Mouse (Mus musculus): ENCODE measurements around the gene Mcl1.
"Not testable (repeated sequence)": the region's sequence is repeated elsewhere in the genome, so short reads cannot be mapped to it uniquely, and the experiment has no call there.

The Mcl1 gene

DNA sequence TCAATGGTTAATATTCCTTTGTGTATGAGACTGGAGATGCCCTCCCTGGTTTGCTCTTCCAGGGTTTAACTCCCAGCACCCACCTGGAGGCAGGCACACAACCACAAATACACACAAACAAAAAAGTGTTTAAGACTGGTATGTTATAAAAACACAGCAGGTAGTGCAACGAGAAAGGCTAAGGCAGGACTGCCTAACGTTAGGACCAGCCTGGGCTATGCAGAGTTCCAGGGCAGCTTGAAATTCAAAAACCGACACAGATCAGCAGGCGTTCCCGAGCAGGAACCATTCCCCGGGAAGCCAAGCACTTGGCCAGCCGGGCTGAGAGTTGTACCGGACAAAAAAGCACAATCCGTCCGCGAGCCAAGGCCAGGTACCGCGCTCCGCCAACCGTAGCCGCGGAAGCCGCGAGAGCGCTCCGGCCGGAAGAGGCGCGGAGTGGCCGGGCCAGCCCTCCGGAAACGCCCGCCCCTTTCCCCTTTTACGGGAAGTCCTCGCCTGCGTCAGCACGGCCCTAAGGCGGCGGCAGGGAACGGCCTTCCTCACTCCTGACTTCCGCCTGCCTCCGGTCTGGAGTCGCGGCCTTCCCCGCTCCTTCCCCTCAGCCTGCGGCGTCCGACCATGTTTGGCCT, at the start of gene Mcl1:
Gene Mcl1, plus strand, starts transcription at position 553 of the 632 bp plus-strand sequence.
- DNase-seq (ENCODE audit: low spot score): peak; percentile 92

DNA sequence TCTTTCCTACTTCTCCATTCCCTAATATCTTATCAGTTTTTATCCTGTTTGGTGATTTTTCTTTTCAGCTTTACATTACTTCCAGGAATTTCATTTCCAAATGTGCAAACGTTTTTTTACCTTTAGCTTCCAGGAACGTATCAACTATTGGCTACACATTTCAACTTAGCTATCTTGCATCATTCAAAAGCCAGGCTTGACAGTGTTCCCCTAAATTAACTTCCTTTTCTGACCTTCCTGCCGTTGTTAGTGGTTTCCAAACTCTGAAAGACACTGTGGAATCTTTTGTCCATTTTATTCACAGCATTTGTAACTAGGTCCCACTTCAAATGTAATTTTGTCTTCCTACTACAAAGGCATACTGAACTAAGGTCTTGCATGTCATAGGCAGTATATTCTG, 49.4 kb upstream of the Mcl1 start:
- DNase-seq (ENCODE audit: low spot score): no peak

DNA sequence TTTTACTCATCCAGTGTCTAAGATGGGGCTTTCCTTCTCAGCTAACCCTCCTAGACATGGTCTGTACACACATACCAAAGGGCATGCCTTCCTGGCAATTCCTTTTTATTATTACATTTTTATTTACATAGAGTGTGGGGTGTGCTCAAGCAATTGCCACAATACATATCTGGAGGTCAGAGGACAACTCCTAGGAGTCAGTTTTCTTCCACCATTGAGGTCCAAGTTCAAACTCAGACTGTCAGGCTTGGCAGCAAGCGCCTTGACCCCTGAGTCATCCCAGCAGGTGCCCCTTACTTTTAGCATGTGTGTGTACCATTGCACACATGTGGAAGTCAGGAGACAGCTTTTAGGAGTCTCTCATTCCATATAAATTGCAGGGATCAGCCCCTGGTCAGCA, 44.6 kb upstream of the Mcl1 start:
- no peak for DNase-seq (ENCODE audit: low spot score)

DNA sequence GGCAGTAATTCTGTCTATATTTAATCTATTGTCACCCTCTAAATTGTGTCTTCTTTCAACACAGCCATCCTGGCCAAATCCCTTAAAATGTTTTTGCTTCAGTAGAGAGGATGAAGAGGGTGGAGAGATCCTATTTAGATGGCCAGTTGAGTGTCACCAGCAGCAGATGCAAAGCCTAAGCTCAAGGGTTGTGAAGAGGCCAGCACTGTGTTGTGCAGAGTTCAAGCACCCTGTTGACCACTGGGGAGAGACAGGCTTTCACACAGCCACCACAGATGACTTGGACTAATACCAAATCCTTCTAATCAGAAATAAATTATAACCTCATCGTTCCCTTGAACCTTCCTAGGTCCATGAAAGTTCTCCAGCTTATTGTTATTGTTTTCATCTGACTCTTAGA, 40.1 kb upstream of the Mcl1 start:
- no peak for DNase-seq (ENCODE audit: low spot score)

DNA sequence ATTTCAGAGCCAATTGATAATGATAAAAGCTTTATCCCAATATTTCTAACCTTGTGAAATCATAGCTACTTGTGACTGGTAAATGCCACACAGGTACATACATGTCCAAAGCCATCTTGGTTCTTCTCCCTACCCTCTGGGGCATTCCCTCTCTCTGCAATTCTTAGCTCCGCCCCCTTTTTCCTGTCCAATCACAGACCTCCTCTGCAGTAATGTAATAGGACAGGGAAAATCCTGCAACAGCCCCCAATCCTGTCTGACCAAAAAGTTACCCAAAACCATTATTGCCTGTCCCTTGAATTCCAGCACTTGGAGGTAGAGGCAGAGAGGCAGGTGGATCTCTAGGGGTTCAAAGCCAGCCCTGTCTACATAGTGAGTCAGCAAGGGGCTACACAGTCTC, 37.3 kb upstream of the Mcl1 start:
- no peak for DNase-seq (ENCODE audit: low spot score)

DNA sequence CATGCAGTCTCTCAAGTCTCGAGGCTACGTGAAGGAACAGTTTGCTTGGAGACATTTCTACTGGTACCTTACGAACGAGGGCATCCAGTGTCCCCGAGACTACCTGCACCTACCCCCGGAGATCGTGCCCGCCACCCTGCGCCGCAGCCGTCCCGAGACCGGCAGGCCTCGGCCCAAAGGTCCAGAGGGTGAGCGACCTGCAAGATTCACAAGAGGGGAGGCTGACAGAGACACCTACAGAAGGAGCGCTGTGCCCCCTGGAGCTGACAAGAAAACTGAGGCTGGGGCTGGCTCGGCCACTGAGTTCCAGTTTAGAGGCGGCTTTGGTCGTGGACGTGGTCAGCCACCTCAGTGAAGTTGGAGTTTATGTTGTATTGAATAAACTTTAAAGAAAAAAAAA, 36.2 kb upstream of the Mcl1 start:
- not testable (repeated sequence) for DNase-seq (ENCODE audit: low spot score)

DNA sequence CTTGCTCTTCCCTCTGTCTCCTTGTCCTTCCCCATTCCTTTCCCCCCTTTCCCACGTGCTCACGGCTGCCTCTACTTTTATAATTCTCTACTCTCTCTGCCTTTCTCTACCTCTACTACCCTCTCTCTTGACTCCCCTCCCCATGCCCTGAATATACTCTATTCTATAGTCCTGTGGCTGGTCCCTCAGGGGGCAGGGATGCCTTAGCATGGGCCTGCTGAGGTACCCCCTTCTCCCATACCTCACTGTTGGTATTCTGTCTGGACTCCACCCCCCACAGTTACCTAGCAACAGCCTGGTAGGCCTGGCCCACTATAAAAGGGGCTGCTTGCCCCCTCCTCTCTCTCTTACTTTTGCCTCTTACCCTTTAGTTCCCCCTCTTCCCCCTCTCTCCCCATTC, 35.0 kb upstream of the Mcl1 start:
- DNase-seq (ENCODE audit: low spot score): no peak

DNA sequence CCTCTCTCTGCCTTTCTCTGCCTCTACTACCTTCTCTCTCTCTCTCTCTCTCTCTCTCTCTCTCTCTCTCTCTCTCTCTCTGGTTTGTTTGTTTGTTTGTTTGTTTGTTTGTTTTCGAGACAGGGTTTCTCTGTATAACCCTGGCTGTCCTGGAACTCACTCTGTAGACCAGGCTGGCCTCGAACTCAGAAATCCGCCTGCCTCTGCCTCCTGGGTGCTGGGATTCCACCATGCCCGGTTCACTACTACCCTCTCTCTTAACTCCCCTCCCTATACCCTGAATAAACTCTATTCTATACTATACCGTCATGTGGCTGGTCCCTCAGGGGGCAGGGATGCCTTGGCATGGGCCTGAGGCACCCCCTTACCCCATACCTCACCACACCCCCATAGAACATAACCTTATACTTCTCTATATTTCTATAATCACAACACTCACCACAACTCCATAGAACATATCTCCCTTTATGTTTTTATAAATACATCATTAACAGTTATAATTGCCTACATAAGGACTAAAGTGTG, 34.5 kb upstream of the Mcl1 start:
- DNase-seq (ENCODE audit: low spot score): not testable (repeated sequence)

DNA sequence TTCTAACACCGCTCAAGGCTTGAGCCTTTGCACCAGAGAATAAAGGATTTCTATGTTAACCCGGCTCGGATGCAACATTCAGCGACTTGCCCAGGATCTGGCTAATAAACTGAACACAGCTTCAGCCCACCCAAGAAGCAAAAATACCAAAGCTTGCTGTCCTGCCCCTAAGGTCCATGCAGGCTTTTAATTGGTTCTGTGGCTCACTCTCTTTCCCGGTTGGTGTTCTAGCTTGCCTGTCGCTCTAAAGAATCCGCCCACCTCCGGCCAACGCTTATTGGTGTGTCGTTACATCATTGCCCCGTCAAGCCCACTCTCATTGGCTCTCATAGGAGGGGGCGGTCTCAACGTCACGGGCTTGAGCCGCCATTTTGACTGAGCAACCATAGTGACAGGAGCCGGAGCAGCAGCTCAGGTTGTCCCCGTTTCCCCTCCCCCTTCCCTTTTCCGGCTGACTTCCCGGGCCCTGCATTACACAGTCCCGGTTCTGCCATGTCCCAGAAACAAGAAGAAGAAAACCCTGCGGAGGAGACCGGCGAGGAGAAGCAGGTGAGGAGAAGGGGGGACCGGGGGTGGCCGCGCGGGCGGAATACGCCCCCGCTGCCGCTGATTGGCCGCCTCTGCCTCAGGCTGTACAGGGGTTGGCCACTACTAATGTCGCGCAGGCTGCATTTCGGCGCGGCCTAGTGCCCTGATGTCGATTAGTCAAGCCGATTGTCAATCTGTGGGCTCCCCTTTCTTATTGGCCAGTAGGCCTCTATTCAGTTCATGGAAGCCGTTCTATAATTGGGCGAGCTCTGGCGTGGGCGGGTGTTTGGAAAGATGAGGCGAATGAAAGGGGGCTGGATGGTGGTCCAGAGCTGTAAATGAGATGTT, 33.7 kb upstream of the Mcl1 start, which contains the start of gene Ensa:
Gene Ensa, plus strand, starts transcription at position 366 of the 876 bp plus-strand sequence.
- peak; percentile 100 for DNase-seq (ENCODE audit: low spot score)

DNA sequence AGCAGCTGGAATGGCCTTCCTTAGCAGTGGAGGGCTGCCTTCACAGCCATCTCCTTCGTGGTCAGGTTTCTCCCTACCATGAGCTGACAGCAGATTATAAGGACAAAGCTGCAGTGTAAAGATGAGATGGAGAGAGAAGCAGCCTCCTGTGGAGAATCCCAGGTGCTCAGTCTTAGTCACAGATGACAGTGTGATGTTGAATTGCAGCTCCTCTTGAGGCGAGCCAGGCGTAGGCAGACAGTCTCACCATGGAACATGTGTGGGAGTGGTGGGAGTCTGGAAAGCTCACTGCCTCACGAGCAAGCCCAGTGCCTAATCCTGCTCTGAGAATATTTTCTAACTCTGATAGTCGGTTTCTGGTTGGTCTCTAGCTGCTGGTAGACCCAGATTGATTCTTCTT, 30.8 kb upstream of the Mcl1 start:
- no peak for DNase-seq (ENCODE audit: low spot score)

DNA sequence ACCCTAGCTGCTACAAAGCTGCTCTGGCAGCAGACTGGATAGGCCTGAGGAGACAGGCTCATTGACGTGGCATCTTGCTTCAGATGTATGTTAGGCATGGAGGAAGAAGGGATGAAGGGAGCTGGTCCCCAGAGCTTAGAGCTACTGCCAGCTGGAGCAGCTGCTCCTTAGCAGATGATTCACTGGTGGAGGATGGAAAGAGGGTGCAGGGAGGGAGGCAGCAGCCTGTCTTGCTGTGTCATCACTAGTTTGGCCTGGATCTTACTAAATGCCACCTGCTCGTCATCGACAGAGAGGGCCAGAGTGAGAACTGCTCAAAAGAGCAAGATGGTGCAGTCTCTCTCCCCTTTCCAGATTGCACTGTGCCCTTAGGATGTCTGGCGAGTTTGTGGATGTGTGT, 28.8 kb upstream of the Mcl1 start:
- no peak for DNase-seq (ENCODE audit: low spot score)

DNA sequence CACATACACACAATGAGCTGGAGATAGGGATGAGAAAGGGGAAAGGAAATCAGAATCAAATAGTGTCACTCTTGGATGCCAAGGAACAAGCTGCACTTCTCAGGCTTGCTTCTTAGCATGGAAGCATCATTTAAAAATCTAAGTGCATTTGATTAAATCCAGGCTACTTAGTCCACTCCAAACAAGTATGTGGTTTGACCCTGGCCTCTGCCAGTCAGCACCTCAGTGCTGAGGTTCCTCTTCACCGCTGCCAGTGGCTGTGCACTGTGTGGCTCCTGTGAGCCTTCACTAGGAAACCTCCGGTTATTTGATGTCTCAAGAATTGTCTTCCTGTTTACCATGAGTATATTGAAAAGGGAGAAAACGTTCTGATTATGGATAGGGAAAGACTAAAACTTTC, 27.7 kb upstream of the Mcl1 start:
- no peak for DNase-seq (ENCODE audit: low spot score)

DNA sequence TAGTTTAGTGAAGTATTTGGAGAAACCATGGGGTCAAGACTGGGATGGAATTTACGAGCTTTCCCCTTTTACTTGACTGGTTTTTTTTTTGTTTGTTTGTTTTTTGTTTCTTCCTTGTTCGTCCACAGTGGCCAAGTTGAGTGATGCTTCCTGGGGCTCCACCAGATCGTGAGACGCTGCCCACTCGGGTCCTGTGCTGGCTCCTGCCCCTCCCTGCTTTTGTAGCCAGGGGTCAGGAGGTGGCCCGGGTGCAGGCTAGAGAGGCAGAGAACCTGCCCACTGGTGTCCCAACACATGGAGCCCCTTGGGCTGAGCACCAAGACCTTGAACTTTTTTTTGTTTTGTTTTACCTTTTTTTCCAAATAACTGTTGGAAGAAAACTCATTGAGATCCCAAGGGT, 27.3 kb upstream of the Mcl1 start:
- DNase-seq (ENCODE audit: low spot score): no peak

DNA sequence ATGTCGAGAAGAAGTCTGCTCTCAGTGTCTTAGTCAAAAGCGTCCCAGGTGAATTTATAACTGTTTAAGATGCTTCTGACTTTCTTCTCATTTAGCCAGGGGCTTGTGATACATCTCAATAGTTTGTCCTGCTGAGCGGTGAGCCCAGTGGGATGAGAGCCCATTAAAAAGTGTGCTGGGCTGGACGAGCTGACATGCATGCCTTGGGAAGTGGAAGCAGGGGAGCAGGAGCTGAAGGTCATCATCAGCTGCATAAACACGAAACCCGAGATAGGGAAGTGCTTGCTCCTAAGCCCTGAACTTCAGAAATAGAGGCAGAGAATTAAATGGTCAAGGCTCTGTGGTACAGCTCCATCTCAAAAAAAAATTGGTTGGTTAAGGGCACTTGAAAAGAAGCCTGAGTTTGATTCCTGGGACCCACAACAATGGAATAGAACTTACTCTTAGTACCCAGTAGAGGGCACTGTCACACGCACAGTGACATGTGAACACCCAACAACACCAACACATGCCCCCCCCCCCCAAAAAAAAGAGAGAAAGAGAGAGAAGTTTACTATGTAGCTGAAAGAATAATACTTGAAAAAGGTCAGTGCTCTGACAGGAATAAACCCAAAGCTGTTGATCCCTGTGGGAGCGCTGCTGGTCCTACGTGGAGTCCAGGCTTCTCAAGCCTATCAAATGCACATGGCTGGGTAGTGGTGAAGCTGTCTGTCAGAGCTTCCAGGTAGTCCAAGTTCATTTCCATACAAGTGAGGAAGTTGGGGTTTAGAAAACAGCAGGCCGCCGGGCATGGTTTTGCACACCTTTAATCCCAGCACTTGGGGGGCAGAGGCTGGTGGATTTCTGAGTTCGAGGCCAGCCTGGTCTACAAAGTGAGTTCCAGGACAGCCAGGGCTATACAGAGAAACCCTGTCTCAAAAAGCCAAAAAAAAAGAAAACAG, 25.7 kb upstream of the Mcl1 start:
- DNase-seq (ENCODE audit: low spot score): peak; percentile 62

DNA sequence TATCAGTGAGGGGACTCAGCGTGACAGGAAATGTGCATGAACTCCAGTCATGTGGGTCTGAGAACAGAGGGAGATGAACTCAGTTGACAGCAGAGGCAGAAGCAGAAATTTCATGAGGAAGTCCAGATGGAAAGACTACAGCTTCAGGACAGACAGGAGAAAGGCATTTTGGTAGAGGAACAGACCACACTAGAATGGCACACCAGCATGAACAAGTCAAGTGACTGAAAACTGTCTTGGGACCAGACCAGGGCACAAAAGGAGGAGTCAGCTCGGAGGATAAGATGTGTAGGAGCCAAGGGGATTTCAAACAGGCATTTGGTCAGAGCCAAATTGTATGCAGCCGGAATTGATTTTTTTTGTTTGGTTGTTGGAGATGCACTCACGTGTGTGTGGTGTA, 23.0 kb upstream of the Mcl1 start:
- DNase-seq (ENCODE audit: low spot score): peak; percentile 45

DNA sequence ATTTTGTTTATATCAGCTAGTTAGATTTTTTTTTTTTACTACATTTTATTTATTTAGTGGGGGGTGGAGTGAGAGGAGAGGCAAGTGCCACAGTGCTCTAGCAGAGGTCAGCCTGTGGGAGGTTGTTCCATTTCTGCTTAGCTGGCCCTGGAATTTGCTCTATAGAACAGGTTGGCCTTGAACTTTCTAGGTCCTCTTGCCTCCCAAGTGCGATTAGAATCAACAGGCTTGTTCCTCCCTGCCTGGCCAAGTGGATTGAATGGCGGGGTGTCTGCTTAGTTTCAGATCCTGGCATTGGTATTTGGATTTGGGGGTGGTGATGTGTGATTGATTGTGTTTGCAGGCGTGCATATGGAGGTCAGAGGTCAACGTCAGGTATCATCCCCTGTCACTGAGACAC, 22.5 kb upstream of the Mcl1 start:
- DNase-seq (ENCODE audit: low spot score): no peak

DNA sequence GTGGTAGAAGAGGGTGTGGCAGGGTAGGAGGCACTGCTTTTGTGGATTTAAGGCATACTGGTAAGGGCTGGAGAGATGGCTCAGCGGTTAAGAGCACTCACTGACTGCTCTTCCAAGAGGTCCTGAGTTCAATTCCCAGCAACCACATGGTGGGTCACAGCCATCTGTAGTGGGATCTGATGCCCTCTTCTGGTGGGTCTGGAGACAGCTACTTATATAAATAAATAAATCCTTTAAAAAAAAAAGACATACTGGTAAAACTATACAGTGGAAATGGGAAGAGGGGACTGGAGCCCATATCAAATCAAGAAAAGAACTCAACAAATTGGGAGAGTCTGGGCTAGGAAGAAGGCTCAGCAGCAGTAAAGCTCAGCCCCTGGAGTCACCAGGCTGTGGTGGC, 18.9 kb upstream of the Mcl1 start:
- DNase-seq (ENCODE audit: low spot score): no peak

DNA sequence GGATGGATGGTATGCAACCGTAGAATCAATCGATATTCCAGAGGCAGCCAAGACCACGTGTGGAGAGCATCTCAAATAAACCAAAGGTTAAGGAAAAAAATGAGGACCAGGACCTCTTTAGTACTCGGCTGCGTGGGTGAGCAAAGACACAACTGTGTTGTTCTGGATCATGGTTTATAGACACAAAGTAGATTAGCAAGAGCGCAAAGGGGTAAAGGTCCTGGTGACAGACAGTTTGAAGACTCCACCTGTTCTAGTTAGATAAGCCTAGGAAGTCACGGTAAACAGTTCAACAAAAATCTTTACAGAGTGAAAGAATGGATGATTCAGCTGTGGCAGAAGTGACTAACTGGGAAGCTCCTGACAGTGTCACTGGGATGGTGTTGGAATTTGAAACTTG, 15.5 kb upstream of the Mcl1 start:
- DNase-seq (ENCODE audit: low spot score): no peak

DNA sequence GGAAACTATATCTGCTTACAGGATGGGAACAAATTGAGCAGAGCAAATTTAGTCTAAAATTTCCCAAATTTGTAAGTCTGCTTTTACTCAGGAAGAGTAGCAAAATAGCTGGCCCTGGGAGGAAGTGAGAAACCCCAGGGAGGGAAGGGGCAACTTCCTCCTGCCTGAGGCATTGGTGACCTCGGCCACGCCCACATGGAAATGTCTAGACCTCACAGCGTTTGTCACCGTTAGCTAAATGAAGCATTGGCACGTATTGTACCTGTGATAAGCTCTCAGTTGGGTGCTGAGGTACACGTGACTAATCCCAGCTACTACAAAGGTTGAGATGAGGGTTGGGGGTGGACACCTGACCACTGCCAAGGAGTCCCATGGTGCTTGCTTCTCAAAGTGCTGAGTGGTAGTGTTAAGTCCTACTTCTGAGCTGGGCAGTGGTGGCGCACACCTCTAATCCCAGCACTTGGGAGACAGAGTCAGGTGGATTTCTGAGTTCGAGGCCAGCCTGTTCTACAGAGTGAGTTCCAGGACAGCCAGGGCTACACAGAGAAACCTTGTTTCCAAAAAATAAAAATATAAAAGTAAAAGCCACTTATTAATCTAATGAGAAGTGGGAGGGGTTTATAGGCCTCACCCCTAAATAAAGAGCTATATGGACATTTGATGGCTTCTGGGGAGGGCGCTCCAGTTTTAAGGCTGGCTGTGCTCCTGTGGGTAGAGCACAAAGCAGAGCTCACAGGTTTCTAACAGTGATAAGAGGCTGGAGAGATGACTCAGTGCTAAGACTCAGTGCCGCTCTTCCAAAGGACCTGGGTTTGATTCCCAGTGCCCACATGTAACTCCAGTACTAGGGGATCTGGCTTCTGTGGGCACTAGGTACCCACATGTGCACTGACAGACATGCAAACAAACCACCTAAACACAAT, 13.0 kb upstream of the Mcl1 start:
- no peak for DNase-seq (ENCODE audit: low spot score)

DNA sequence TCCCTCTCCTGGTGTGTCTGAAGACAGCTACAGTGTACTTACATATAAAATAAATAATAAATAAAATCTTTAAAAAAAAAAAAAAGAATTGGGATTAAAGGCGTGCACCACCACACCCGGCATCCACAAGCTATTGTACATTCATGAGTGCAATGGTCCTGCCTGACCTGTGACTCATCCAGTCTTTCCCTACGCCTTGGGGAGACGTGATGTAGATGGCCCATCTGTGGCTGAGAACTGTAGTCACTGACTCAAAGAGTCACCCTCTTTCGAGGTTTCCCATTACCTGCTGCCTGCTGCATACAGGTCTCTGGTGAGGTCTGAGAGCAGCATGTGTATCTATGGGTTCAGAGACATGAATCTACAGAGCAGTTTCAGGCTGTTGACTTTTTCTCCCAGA, 10.6 kb upstream of the Mcl1 start:
- no peak for DNase-seq (ENCODE audit: low spot score)

Measured in adipocyte (in vitro differentiated cells).